Mouse (Mus musculus): ENCODE data around the gene Reg3a. TPM values are rescaled to one million over a fixed set of nuclear protein-coding genes. Genes with fewer than 3 reads are reported as not detected.
"Not testable (repeated sequence)": the region's sequence is repeated elsewhere in the genome, so short reads cannot be mapped to it uniquely, and the experiment has no call there.

Gene Reg3a
- polyA plus RNA-seq (2015; fragmentation: Nextera tagmentation; extraction: Ambion mirVana): not detected in 2 replicates

DNA sequence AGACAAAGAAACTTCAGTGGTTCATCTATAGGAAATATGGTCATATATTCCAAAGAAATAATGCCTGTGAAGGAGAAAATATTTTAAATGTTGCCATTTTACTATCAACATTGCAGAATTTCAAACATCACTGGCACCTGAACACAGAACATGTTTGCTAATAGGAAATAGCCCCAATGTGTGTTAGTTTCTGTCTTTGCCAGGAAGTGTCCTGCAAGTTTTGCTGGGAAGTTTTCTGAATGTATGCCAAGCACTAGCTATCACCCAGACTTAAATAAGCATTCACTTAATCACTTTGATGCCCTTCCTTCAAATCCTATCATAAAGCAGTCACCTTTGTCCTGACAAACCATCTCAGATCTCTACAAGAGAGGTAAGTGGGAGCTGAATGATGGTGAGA is at the start of gene Reg3a:
Gene Reg3a (plus strand): TSS at position 301 of the 400 bp plus-strand sequence.
- no peak within 1 kb of the TSS for H3K4me3 ChIP-seq (ENCODE audit: low read length)
- no peak within 1 kb of the TSS for H3K27ac ChIP-seq (ENCODE audit: low read depth, low read length)
- no peak for ATAC-seq
- no peaks in the 10 kb centered on the region for H3K27me3 ChIP-seq (replicated peaks; ENCODE audit: control insufficient read depth, insufficient read depth, low read length)
- H3K9ac ChIP-seq (ENCODE audit: low read depth, low read length): no peak within 1 kb of the TSS
- H3K9me3 ChIP-seq (ENCODE audit: control insufficient read depth, low read length): no peaks in the 10 kb centered on the region
- H3K4me2 ChIP-seq (ENCODE audit: low read length): no peak within 1 kb of the TSS
- H3K36me3 ChIP-seq (ENCODE audit: control insufficient read depth, insufficient read depth, low read length): no peaks in the 10 kb centered on the region
- H3K4me1 ChIP-seq (ENCODE audit: control insufficient read depth, insufficient read depth, low read depth, low read length): no peaks in the 10 kb centered on the region

DNA sequence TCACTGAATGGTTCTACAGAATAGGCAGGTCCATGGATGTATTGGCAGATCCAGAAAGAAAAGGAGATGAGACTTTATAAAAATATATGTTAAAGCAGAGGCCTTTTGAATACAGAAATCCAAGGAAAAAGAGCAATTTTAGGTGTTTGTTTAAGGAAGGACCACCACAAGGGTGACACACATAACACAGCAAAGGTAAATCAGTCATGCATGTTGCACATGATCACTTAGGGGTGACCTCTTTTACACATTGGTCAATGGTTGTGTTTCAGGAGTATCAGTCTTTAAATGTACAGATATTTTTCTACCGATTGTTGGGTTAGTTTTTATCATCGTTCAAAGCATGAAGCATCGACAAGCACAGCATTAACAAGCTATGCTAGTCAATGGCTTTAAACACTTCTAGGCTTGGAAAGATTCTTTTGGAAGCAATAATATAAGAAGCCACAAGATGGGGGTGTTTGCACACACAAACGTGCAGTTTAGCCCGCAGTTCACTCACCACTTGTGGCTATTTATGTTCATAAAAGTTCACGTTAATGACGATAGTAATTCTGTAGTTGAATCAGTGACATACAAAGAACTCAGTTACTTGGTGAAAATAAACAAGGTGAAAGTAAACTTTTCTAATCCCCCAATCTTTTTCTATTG is 48.5 kb upstream of the Reg3a start:
- Histone ChIP-seq H3K4me3 (ENCODE audit: low read length) (no peak overlapping the region), H3K9me3 (ENCODE audit: control insufficient read depth, low read length) (no peaks in the 10 kb centered on the region), H3K9ac (ENCODE audit: low read depth, low read length) (no peak overlapping the region), H3K36me3 (ENCODE audit: control insufficient read depth, insufficient read depth, low read length) (no peaks in the 10 kb centered on the region), H3K27ac (ENCODE audit: low read depth, low read length) (no peak overlapping the region), H3K4me2 (ENCODE audit: low read length) (no peak overlapping the region), H3K27me3 (replicated peaks; ENCODE audit: control insufficient read depth, insufficient read depth, low read length) (no peaks in the 10 kb centered on the region), H3K4me1 (ENCODE audit: control insufficient read depth, insufficient read depth, low read depth, low read length) (no peaks in the 10 kb centered on the region)
- ATAC-seq: peak; percentile 80
- 31% methylated on average over 7 of the region's 7 CpGs for WGBS

DNA sequence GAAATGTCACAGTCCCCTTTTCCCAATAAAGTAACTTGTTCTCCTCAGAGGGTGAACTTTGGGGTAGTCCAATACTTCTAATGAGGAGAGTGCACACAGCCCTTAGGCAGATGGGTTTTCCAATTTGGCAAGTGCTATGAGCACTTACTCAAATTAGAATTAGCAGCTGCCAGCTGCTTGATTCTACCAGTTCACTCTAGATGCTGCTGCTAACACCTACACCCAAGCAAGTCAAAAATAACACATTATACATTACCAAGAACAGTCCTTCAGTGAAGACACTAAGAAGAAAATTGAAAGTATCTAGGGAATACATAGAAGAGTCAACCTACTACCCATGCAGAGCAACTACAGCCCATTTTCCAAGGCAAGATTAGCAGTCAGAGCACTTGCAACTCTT is 40.2 kb upstream of the Reg3a start:
- Histone ChIP-seq H3K9ac (ENCODE audit: low read depth, low read length) (no peak overlapping the region), H3K27me3 (replicated peaks; ENCODE audit: control insufficient read depth, insufficient read depth, low read length) (no peaks in the 10 kb centered on the region), H3K36me3 (ENCODE audit: control insufficient read depth, insufficient read depth, low read length) (no peaks in the 10 kb centered on the region), H3K4me3 (ENCODE audit: low read length) (no peak overlapping the region), H3K9me3 (ENCODE audit: control insufficient read depth, low read length) (no peaks in the 10 kb centered on the region), H3K27ac (ENCODE audit: low read depth, low read length) (no peak overlapping the region), H3K4me2 (ENCODE audit: low read length) (no peak overlapping the region), H3K4me1 (ENCODE audit: control insufficient read depth, insufficient read depth, low read depth, low read length) (no peaks in the 10 kb centered on the region)
- no peak for ATAC-seq

DNA sequence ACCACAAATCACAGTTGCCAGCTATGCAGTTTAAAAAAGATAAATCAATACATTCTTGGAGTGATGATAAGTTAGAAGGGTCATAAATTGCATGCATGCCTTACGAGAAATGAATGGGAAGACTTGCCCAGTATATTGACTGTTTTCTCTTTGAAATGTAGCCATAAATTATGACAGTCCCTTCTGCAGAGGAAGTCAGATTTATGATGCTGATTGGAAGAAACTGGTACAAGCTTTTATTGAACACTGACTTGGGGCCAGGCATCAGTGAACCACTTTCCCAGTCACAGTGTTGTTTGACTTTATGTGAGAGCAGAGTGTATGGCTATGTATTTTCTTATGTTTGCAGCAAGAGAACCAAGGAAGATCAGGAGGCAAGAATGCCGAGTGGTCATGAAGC is 38.8 kb upstream of the Reg3a start:
- no peaks in the 10 kb centered on the region for H3K36me3 ChIP-seq (ENCODE audit: control insufficient read depth, insufficient read depth, low read length)
- H3K9ac ChIP-seq (ENCODE audit: low read depth, low read length): no peak overlapping the region
- H3K4me1 ChIP-seq (ENCODE audit: control insufficient read depth, insufficient read depth, low read depth, low read length): no peaks in the 10 kb centered on the region
- H3K27ac ChIP-seq (ENCODE audit: low read depth, low read length): no peak overlapping the region
- H3K4me2 ChIP-seq (ENCODE audit: low read length): no peak overlapping the region
- H3K9me3 ChIP-seq (ENCODE audit: control insufficient read depth, low read length): no peaks in the 10 kb centered on the region
- no peak for ATAC-seq
- H3K27me3 ChIP-seq (replicated peaks; ENCODE audit: control insufficient read depth, insufficient read depth, low read length): no peaks in the 10 kb centered on the region
- H3K4me3 ChIP-seq (ENCODE audit: low read length): no peak overlapping the region
- WGBS: 80% methylated on average over 2 of the region's 2 CpGs

DNA sequence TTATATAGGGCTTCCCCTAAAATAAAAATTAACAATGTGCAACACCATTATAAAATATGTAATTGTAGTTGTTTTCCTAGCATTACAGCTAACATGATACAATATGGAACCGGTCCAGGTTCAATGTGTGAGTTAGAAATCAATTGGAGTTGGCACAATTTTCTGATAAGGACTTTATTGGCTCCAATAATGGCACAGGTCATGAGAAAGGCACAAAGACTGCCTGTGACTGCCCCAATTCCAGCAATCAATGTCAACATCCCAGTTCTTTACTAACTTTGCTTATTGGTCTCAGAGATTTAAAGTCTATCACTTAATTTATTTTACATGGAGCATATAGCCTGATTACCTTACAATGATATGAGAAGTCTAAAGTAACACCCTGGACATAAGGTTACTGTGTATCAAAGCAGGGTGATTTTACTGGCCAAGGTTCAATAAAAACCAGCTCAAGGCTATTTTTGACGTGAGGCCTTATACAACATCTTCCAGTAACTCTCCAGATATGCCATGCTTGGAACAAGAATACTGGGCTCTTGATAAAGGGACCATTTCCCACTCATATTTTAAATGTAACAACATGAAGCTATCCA is 18.4 kb upstream of the Reg3a start:
- Histone ChIP-seq H3K27ac (ENCODE audit: low read depth, low read length) (no peak overlapping the region), H3K9me3 (ENCODE audit: control insufficient read depth, low read length) (no peaks in the 10 kb centered on the region)
- 68% methylated on average over 2 of the region's 2 CpGs for WGBS

DNA sequence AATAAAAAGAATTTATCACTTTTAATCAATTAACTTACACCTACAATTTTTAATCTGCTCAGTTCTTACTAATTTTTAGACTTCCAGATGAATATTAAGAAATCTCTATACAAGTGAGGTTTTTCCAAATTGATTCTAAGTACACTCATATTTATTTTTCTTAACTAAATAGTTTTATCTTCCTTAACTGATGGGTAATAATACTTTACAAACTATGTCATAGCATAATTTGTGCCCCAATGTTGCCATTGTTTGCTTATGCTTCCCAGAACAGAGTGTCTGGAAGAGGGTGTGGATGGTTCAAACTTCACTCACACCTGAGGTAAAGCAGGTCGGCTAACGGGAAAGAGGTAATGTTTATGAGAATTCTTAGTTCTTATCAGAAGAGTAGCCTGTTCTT is 10.2 kb upstream of the Reg3a start, which contains the start of gene Reg3b:
Gene Reg3b (plus strand): TSS at position 301 of the 400 bp plus-strand sequence.
- no peak within 1 kb of the TSS for H3K4me2 ChIP-seq (ENCODE audit: low read length)
- no peak within 1 kb of the TSS for H3K27ac ChIP-seq (ENCODE audit: low read depth, low read length)
- H3K4me3 ChIP-seq (ENCODE audit: low read length): no peak within 1 kb of the TSS
- H3K9ac ChIP-seq (ENCODE audit: low read depth, low read length): no peak within 1 kb of the TSS
- 98% methylated on average over 2 of the region's 2 CpGs for WGBS
- no peaks in the 10 kb centered on the region for H3K36me3 ChIP-seq (ENCODE audit: control insufficient read depth, insufficient read depth, low read length)
- H3K27me3 ChIP-seq (replicated peaks; ENCODE audit: control insufficient read depth, insufficient read depth, low read length): no peaks in the 10 kb centered on the region
- H3K4me1 ChIP-seq (ENCODE audit: control insufficient read depth, insufficient read depth, low read depth, low read length): no peaks in the 10 kb centered on the region
- H3K9me3 ChIP-seq (ENCODE audit: control insufficient read depth, low read length): no peaks in the 10 kb centered on the region
- ATAC-seq: no peak

More for the DNA sequence above, 18.4 kb upstream of the Reg3a start:
- H3K4me2 ChIP-seq (ENCODE audit: low read length): no peak overlapping the region
- H3K9ac ChIP-seq (ENCODE audit: low read depth, low read length): no peak overlapping the region
- no peaks in the 10 kb centered on the region for H3K4me1 ChIP-seq (ENCODE audit: control insufficient read depth, insufficient read depth, low read depth, low read length)
- no peak for ATAC-seq
- no peaks in the 10 kb centered on the region for H3K36me3 ChIP-seq (ENCODE audit: control insufficient read depth, insufficient read depth, low read length)
- H3K4me3 ChIP-seq (ENCODE audit: low read length): no peak overlapping the region
- H3K27me3 ChIP-seq (replicated peaks; ENCODE audit: control insufficient read depth, insufficient read depth, low read length): no peaks in the 10 kb centered on the region

DNA sequence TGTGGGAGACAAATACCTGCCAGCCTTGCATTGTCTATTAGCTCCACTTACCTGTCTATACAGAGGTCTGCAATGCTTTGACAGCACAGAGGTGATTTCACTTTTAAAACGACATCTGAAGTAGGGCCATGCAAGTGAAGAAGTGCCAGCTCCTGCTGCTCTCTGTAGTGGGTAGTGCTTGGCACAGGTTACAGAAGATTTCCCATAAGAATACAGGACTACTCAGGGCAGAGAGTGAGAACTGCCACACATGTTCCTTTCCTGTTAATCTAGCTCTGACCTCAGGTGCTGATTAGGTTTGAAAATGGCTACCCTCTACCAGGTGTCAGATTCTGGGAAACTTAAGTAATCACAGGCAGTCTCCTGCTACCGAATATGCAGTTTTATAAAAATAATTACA is 1.7 kb upstream of the Reg3a start, which contains the start of gene Reg3d:
Gene Reg3d (minus strand): TSS at position 101 of the 400 bp plus-strand sequence.
- H3K9ac ChIP-seq (ENCODE audit: low read depth, low read length): no peak within 1 kb of the TSS
- ATAC-seq: no peak
- H3K27me3 ChIP-seq (replicated peaks; ENCODE audit: control insufficient read depth, insufficient read depth, low read length): no peaks in the 10 kb centered on the region
- no peaks in the 10 kb centered on the region for H3K9me3 ChIP-seq (ENCODE audit: control insufficient read depth, low read length)
- WGBS: 64% methylated on average over 2 of the region's 2 CpGs
- no peaks in the 10 kb centered on the region for H3K4me1 ChIP-seq (ENCODE audit: control insufficient read depth, insufficient read depth, low read depth, low read length)
- no peak within 1 kb of the TSS for H3K27ac ChIP-seq (ENCODE audit: low read depth, low read length)
- no peaks in the 10 kb centered on the region for H3K36me3 ChIP-seq (ENCODE audit: control insufficient read depth, insufficient read depth, low read length)
- no peak within 1 kb of the TSS for H3K4me2 ChIP-seq (ENCODE audit: low read length)
- no peak within 1 kb of the TSS for H3K4me3 ChIP-seq (ENCODE audit: low read length)

DNA sequence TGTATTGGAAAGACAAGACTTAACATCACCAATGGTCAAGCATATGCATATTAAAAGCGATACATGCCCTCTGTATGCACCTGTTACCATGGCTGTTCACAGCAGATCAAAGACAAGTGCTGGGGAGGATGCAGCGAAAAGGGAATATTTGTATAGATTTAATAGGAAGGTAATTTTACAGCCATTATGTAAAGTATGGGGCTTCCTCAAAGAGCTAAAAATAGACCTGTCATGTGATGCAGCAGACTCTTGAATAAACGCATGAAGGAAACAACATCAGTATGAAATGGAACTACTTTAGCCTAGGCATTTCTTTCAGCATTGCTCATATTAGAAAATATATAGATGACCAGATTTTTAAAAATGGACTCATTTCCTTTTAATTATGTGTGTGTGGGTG is 5.1 kb downstream of the Reg3a start:
- no peak for ATAC-seq
- no peak overlapping the region for H3K4me2 ChIP-seq (ENCODE audit: low read length)
- 82% methylated on average over 3 of the region's 3 CpGs for WGBS

DNA sequence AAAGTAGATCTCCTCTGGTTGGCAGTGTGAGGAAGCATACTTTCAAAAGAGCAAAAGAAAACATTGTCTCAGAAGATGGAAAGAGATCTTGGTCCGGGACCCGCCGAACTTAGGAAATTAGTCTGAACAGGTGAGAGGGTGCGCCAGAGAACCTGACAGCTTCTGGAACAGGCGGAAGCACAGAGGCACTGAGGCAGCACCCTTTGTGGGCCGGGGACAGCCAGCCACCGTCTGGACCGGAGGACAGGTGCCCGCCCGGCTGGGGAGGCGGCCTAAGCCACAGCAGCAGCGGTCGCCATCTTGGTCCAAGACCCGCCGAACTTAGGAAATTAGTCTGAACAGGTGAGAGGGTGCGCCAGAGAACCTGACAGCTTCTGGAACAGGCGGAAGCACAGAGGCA is 14.8 kb downstream of the Reg3a start, which contains the start of gene Reg2:
Gene Reg2 (plus strand): TSS at position 301 of the 400 bp plus-strand sequence.
- 100% methylated on average over 4 of the region's 17 CpGs for WGBS

More for the DNA sequence above, 5.1 kb downstream of the Reg3a start:
- Histone ChIP-seq H3K36me3 (ENCODE audit: control insufficient read depth, insufficient read depth, low read length) (no peaks in the 10 kb centered on the region), H3K4me1 (ENCODE audit: control insufficient read depth, insufficient read depth, low read depth, low read length) (no peaks in the 10 kb centered on the region), H3K4me3 (ENCODE audit: low read length) (no peak overlapping the region), H3K9me3 (ENCODE audit: control insufficient read depth, low read length) (no peaks in the 10 kb centered on the region), H3K9ac (ENCODE audit: low read depth, low read length) (no peak overlapping the region), H3K27me3 (replicated peaks; ENCODE audit: control insufficient read depth, insufficient read depth, low read length) (no peaks in the 10 kb centered on the region), H3K27ac (ENCODE audit: low read depth, low read length) (no peak overlapping the region)

More for the DNA sequence above, 14.8 kb downstream of the Reg3a start, which contains the start of gene Reg2:
- ATAC-seq; H3K9me3 ChIP-seq (ENCODE audit: control insufficient read depth, low read length); H3K27me3 ChIP-seq (replicated peaks; ENCODE audit: control insufficient read depth, insufficient read depth, low read length); H3K9ac ChIP-seq (ENCODE audit: low read depth, low read length); H3K4me2 ChIP-seq (ENCODE audit: low read length); H3K4me3 ChIP-seq (ENCODE audit: low read length); H3K4me1 ChIP-seq (ENCODE audit: control insufficient read depth, insufficient read depth, low read depth, low read length); H3K36me3 ChIP-seq (ENCODE audit: control insufficient read depth, insufficient read depth, low read length); H3K27ac ChIP-seq (ENCODE audit: low read depth, low read length): not testable (repeated sequence)

Data from hindbrain, embryonic 16.5 days (tissue).